Mouse (Mus musculus) liver, embryonic 14.5 days (tissue): Measurements from ENCODE around the gene Defb26. TPM values are rescaled to one million over a fixed set of nuclear protein-coding genes. Genes with fewer than 3 reads are reported as not detected.

Source experiments
- ATAC-seq: fragments of 200-750 bp; cut with Nextera tagmentation; 2 replicates; pipeline ENCODE4 v1.8.0; 2017; ENCODE audit warnings: moderate number of reproducible peaks, mild to moderate bottlenecking, moderate library complexity; ENCODE audit not compliant: insufficient read depth
- DNase-seq, 3 experiments: peaks; one replicate each; pipeline ENCODE4 v3.0.0-alpha.2; 2012 to 2013; ENCODE audit warnings: low read depth in 3 of 3, low spot score in 3 of 3
- H3K27ac ChIP-seq: fragments of 300-500 bp; sonication (generic); 2 replicates; pipeline ENCODE4 v1.5.1; 2014; ENCODE audit warnings: moderate library complexity, mild to moderate bottlenecking, control low read depth, inconsistent platforms
- H3K27me3 ChIP-seq: fragments of 300-500 bp; sonication (generic); 2 replicates; pipeline ENCODE4 v1.6.1; 2014; ENCODE audit warnings: mild to moderate bottlenecking, low read length, moderate library complexity; ENCODE audit not compliant: control insufficient read depth, insufficient read depth
- H3K36me3 ChIP-seq: fragments of 300-500 bp; sonication (generic); replicated peaks from 2 replicates; pipeline ENCODE4 v1.6.1; 2014; ENCODE audit warnings: low read depth; ENCODE audit not compliant: control insufficient read depth, insufficient read depth
- H3K4me1 ChIP-seq, 2 experiments: fragments of 200-500 bp in 1 of 2; fragments of 300-500 bp in 1 of 2; sonication (generic) in 1 of 2; replicated peaks; 2 replicates each; pipeline ENCODE4 v1.6.1; 2012 to 2014; ENCODE audit warnings: antibody characterized with exemption in 1 of 2, inconsistent platforms in 1 of 2, low read length in 1 of 2; ENCODE audit not compliant: control insufficient read depth in 2 of 2, insufficient read depth in 2 of 2
- H3K4me2 ChIP-seq: fragments of 300-500 bp; sonication (generic); 2 replicates; pipeline ENCODE4 v1.6.1; 2014; ENCODE audit warnings: low read depth, mild to moderate bottlenecking, control low read depth, moderate library complexity
- H3K4me3 ChIP-seq, 2 experiments: fragments of 200-500 bp in 1 of 2; fragments of 300-500 bp in 1 of 2; sonication (generic) in 1 of 2; 2 replicates each; pipeline ENCODE4 v1.5.1; 2012 to 2014; ENCODE audit warnings: low read depth in 2 of 2, low read length in 2 of 2, mild to moderate bottlenecking in 2 of 2, control low read depth in 1 of 2, inconsistent platforms in 1 of 2, moderate library complexity in 1 of 2; ENCODE audit not compliant: insufficient read depth in 1 of 2
- H3K9ac ChIP-seq: fragments of 300-500 bp; sonication (generic); replicated peaks from 2 replicates; pipeline ENCODE4 v1.6.1; 2014; ENCODE audit warnings: mild to moderate bottlenecking, control low read depth, moderate library complexity
- H3K9me3 ChIP-seq: fragments of 300-500 bp; sonication (generic); 2 replicates; pipeline ENCODE4 v1.6.1; 2016; ENCODE audit warnings: low read length, mixed read lengths; ENCODE audit not compliant: control insufficient read depth
- CTCF ChIP-seq: IDR thresholded peaks from 2 replicates; pipeline ENCODE4 v1.5.1; 2016; ENCODE audit warnings: antibody characterized with exemption, low read depth, control low read depth
- EP300 ChIP-seq: IDR thresholded peaks from 2 replicates; pipeline ENCODE4 v1.6.1; 2016; ENCODE audit warnings: antibody characterized with exemption, low read depth
- WGBS: fragments of 180-500 bp; shearing (Covaris S2); extraction: QIAGEN DNeasy Blood & Tissue Kit; methylation state at CpG from one replicate; pipeline ENCODE4 v1.1.7; 2014; ENCODE audit not compliant: insufficient replicate concordance; 5-methylcytosine and 5-hydroxymethylcytosine counted together
- polyA plus RNA-seq, 2 experiments: library from polyadenylated mRNA; depleted of rRNA in 1 of 2; stranded (reverse) in 1 of 2; unstranded in 1 of 2; fragments of >200 nt; fragmentation: Nextera tagmentation in 1 of 2; extraction: Ambion mirVana in 1 of 2; gene quantifications; 2 replicates each; pipeline versions ENCODE4 v1.2.1 to v1.2.3; 2012 to 2014

Gene Defb26
- polyA plus RNA-seq, 2 experiments: not detected

GRCm38 (mm10) chr2:152472434-152472833, 39.1 kb downstream of the Defb26 start:
- Histone ChIP-seq H3K9me3 (no peaks in the 10 kb centered on the region), H3K36me3 (no peaks in the 10 kb centered on the region), H3K27me3 (no peaks in the 10 kb centered on the region), H3K27ac (no peak overlapping the region), H3K4me1 (no peaks in the 10 kb centered on the region), H3K4me3 (no peak overlapping the region), H3K4me2 (no peak overlapping the region), H3K9ac (no peak overlapping the region)
- TF ChIP-seq EP300 (no peak), CTCF (no peak)
- no peak for DNase-seq
- 29% methylated on average over 3 of the region's 3 CpGs for WGBS
- no peak for ATAC-seq

- no peaks in the 10 kb centered on the region for H3K36me3 ChIP-seq
- H3K27me3 ChIP-seq: no peaks in the 10 kb centered on the region
- ATAC-seq (no peak), DNase-seq (peak in 1 of 3 experiments; percentile 14)
- 23% methylated on average over 7 of the region's 7 CpGs for WGBS
- no peak overlapping the region for H3K4me3 ChIP-seq
- no peak for TF ChIP-seq EP300
- peak; percentile 63 for TF ChIP-seq CTCF
- H3K4me1 ChIP-seq: no peaks in the 10 kb centered on the region
- H3K27ac ChIP-seq: no peak overlapping the region
- no peak overlapping the region for H3K9ac ChIP-seq
- H3K4me2 ChIP-seq: no peak overlapping the region
- no peaks in the 10 kb centered on the region for H3K9me3 ChIP-seq
Observed at GRCm38 (mm10) chr2:152470973-152471372, 40.5 kb downstream of the Defb26 start.

GRCm38 (mm10) chr2:152464570-152465150, 46.8 kb downstream of the Defb26 start, which contains the start of gene Defb23:
TSS of gene Defb23 (minus strand) at chr2:152464620.
- Histone ChIP-seq H3K4me3 (no peak within 1 kb of the TSS), H3K27me3 (no peaks in the 10 kb centered on the region), H3K36me3 (no peaks in the 10 kb centered on the region), H3K27ac (no peak within 1 kb of the TSS), H3K9ac (no peak within 1 kb of the TSS), H3K9me3 (no peaks in the 10 kb centered on the region), H3K4me1 (no peaks in the 10 kb centered on the region), H3K4me2 (no peak within 1 kb of the TSS)
- ATAC-seq: no peak
- TF ChIP-seq CTCF: peak; percentile 5; the same call in 1 of the 2 replicates
- no peak for TF ChIP-seq EP300
- no peak for DNase-seq
- 71% methylated on average over 3 of the region's 3 CpGs for WGBS

- Histone ChIP-seq H3K4me1 (no peaks in the 10 kb centered on the region), H3K4me3 (no peak overlapping the region), H3K9me3 (no peaks in the 10 kb centered on the region), H3K9ac (no peak overlapping the region), H3K4me2 (no peak overlapping the region), H3K36me3 (no peaks in the 10 kb centered on the region), H3K27me3 (no peaks in the 10 kb centered on the region), H3K27ac (no peak overlapping the region)
- WGBS: 53% methylated on average over 13 of the region's 13 CpGs
- DNase-seq (no peak), ATAC-seq (no peak)
- no peak for TF ChIP-seq CTCF
- TF ChIP-seq EP300: no peak
Observed at GRCm38 (mm10) chr2:152459241-152459640, 52.3 kb downstream of the Defb26 start.

Other genes with a start within 250 kb of the Defb26 start
- gene Tbc1d20, start 217.9 kb downstream of the Defb26 start, polyA plus RNA-seq (2012; rRNA removed): 9.5 and 10.1 TPM in 2 replicates
- 5.3 and 5.7 TPM in 2 replicates for gene Tbc1d20, start 217.9 kb downstream of the Defb26 start, polyA plus RNA-seq (2014; fragmentation: Nextera tagmentation; extraction: Ambion mirVana)
- 49.6 and 54.5 TPM in 2 replicates for gene Rbck1, start 179.0 kb downstream of the Defb26 start, polyA plus RNA-seq (2012; rRNA removed)
- gene Rbck1, start 179.0 kb downstream of the Defb26 start, polyA plus RNA-seq (2014; fragmentation: Nextera tagmentation; extraction: Ambion mirVana): 34.3 and 38.8 TPM in 2 replicates
- gene Trib3, start 167.7 kb downstream of the Defb26 start, polyA plus RNA-seq (2012; rRNA removed): 0.54 and 0.77 TPM in 2 replicates
- 0.70 and 1.5 TPM in 2 replicates for gene Trib3, start 167.7 kb downstream of the Defb26 start, polyA plus RNA-seq (2014; fragmentation: Nextera tagmentation; extraction: Ambion mirVana)
- not detected in 2 replicates for gene Nrsn2, start 135.1 kb downstream of the Defb26 start, polyA plus RNA-seq (2012; rRNA removed)
- gene Nrsn2, start 135.1 kb downstream of the Defb26 start, polyA plus RNA-seq (2014; fragmentation: Nextera tagmentation; extraction: Ambion mirVana): not detected in 2 replicates
- gene Sox12, start 113.6 kb downstream of the Defb26 start, polyA plus RNA-seq (2012; rRNA removed): 4.4 TPM in 2 replicates
- gene Sox12, start 113.6 kb downstream of the Defb26 start, polyA plus RNA-seq (2014; fragmentation: Nextera tagmentation; extraction: Ambion mirVana): 1.4 and 1.9 TPM in 2 replicates
- 7.6 and 9.1 TPM in 2 replicates for gene Zcchc3, start 96.7 kb downstream of the Defb26 start, polyA plus RNA-seq (2012; rRNA removed)
- gene Zcchc3, start 96.7 kb downstream of the Defb26 start, polyA plus RNA-seq (2014; fragmentation: Nextera tagmentation; extraction: Ambion mirVana): 8.7 and 10.7 TPM in 2 replicates
- gene 6820408C15Rik, start 96.1 kb downstream of the Defb26 start, polyA plus RNA-seq (2012; rRNA removed): 0.15 and 0.19 TPM in 2 replicates
- 0.11 and 0.23 TPM in 2 replicates for gene 6820408C15Rik, start 96.1 kb downstream of the Defb26 start, polyA plus RNA-seq (2014; fragmentation: Nextera tagmentation; extraction: Ambion mirVana)
- not detected in 2 replicates for gene Defb23, start 47.1 kb downstream of the Defb26 start, polyA plus RNA-seq (2012; rRNA removed)
- not detected in 2 replicates for gene Defb23, start 47.1 kb downstream of the Defb26 start, polyA plus RNA-seq (2014; fragmentation: Nextera tagmentation; extraction: Ambion mirVana)
- not detected in 2 replicates for gene Defb20, start 34.6 kb downstream of the Defb26 start, polyA plus RNA-seq (2012; rRNA removed)
- gene Defb20, start 34.6 kb downstream of the Defb26 start, polyA plus RNA-seq (2014; fragmentation: Nextera tagmentation; extraction: Ambion mirVana): not detected in 2 replicates
- gene Defb22, start 21.6 kb downstream of the Defb26 start, polyA plus RNA-seq (2012; rRNA removed): not detected in 2 replicates
- gene Defb22, start 21.6 kb downstream of the Defb26 start, polyA plus RNA-seq (2014; fragmentation: Nextera tagmentation; extraction: Ambion mirVana): not detected in 2 replicates
- gene Defb28, start 6.6 kb upstream of the Defb26 start, polyA plus RNA-seq (2012; rRNA removed): not detected in 2 replicates
- gene Defb28, start 6.6 kb upstream of the Defb26 start, polyA plus RNA-seq (2014; fragmentation: Nextera tagmentation; extraction: Ambion mirVana): not detected in 2 replicates
- not detected in 2 replicates for gene Defb29, start 28.4 kb upstream of the Defb26 start, polyA plus RNA-seq (2012; rRNA removed)
- gene Defb29, start 28.4 kb upstream of the Defb26 start, polyA plus RNA-seq (2014; fragmentation: Nextera tagmentation; extraction: Ambion mirVana): not detected in 2 replicates
- gene Gm17416, start 57.6 kb upstream of the Defb26 start, polyA plus RNA-seq (2012; rRNA removed): not detected in 2 replicates
- gene Gm17416, start 57.6 kb upstream of the Defb26 start, polyA plus RNA-seq (2014; fragmentation: Nextera tagmentation; extraction: Ambion mirVana): not detected in 2 replicates
- gene Defb21, start 61.1 kb upstream of the Defb26 start, polyA plus RNA-seq (2012; rRNA removed): not detected in 2 replicates
- not detected in 2 replicates for gene Defb21, start 61.1 kb upstream of the Defb26 start, polyA plus RNA-seq (2014; fragmentation: Nextera tagmentation; extraction: Ambion mirVana)
- not detected in 2 replicates for gene Defb19, start 68.6 kb upstream of the Defb26 start, polyA plus RNA-seq (2012; rRNA removed)
- gene Defb19, start 68.6 kb upstream of the Defb26 start, polyA plus RNA-seq (2014; fragmentation: Nextera tagmentation; extraction: Ambion mirVana): not detected in 2 replicates
- not detected in 2 replicates for gene Defb45, start 87.7 kb upstream of the Defb26 start, polyA plus RNA-seq (2012; rRNA removed)
- not detected in 2 replicates for gene Defb45, start 87.7 kb upstream of the Defb26 start, polyA plus RNA-seq (2014; fragmentation: Nextera tagmentation; extraction: Ambion mirVana)
- not detected in 2 replicates for gene Defb36, start 92.6 kb upstream of the Defb26 start, polyA plus RNA-seq (2012; rRNA removed)
- not detected in 2 replicates for gene Defb36, start 92.6 kb upstream of the Defb26 start, polyA plus RNA-seq (2014; fragmentation: Nextera tagmentation; extraction: Ambion mirVana)
- not detected in 2 replicates for gene Defb25, start 111.4 kb upstream of the Defb26 start, polyA plus RNA-seq (2012; rRNA removed)
- not detected in 2 replicates for gene Defb25, start 111.4 kb upstream of the Defb26 start, polyA plus RNA-seq (2014; fragmentation: Nextera tagmentation; extraction: Ambion mirVana)
- 0.42 and 0.66 TPM in 2 replicates for gene Rem1, start 115.3 kb upstream of the Defb26 start, polyA plus RNA-seq (2012; rRNA removed)
- gene Rem1, start 115.3 kb upstream of the Defb26 start, polyA plus RNA-seq (2014; fragmentation: Nextera tagmentation; extraction: Ambion mirVana): 0.52 and 0.91 TPM in 2 replicates
- gene H13, start 157.8 kb upstream of the Defb26 start, polyA plus RNA-seq (2012; rRNA removed): 24.1 and 27.4 TPM in 2 replicates
- gene H13, start 157.8 kb upstream of the Defb26 start, polyA plus RNA-seq (2014; fragmentation: Nextera tagmentation; extraction: Ambion mirVana): 38.1 and 39.4 TPM in 2 replicates
- 4.3 and 10.3 TPM in 2 replicates for gene Mcts2, start 175.3 kb upstream of the Defb26 start, polyA plus RNA-seq (2012; rRNA removed)
- 14.7 and 15.2 TPM in 2 replicates for gene Mcts2, start 175.3 kb upstream of the Defb26 start, polyA plus RNA-seq (2014; fragmentation: Nextera tagmentation; extraction: Ambion mirVana)
- gene Id1, start 224.6 kb upstream of the Defb26 start, polyA plus RNA-seq (2012; rRNA removed): 45.6 and 50.6 TPM in 2 replicates
- gene Id1, start 224.6 kb upstream of the Defb26 start, polyA plus RNA-seq (2014; fragmentation: Nextera tagmentation; extraction: Ambion mirVana): 20.7 and 22.6 TPM in 2 replicates
- gene Cox4i2, start 242.5 kb upstream of the Defb26 start, polyA plus RNA-seq (2012; rRNA removed): 0.51 and 0.92 TPM in 2 replicates
- 0.47 and 0.51 TPM in 2 replicates for gene Cox4i2, start 242.5 kb upstream of the Defb26 start, polyA plus RNA-seq (2014; fragmentation: Nextera tagmentation; extraction: Ambion mirVana)